Mouse (Mus musculus): ENCODE results near the gene Tfcp2l1. TPM values are rescaled to one million over a fixed set of nuclear protein-coding genes. Genes with fewer than 3 reads are reported as not detected.

Tfcp2l1 gene
- polyA plus RNA-seq, 1 experiment from 2014 or later = 0.12 TPM

- Histone ChIP-seq H3K4me1 (ENCODE audit: control insufficient read depth, insufficient read depth, low read length) (no peaks in the 10 kb centered on the region), H3K9me3 (ENCODE audit: control insufficient read depth, low read length) (no peaks in the 10 kb centered on the region), H3K9ac (ENCODE audit: low read length) (no peak overlapping the region), H3K27me3 (ENCODE audit: control insufficient read depth, insufficient read depth, low read length) (no peaks in the 10 kb centered on the region), H3K4me3 (ENCODE audit: low read depth, low read length) (no peak overlapping the region), H3K4me2 (no peak overlapping the region), H3K36me3 (ENCODE audit: control insufficient read depth, insufficient read depth, low read length) (no peaks in the 10 kb centered on the region), H3K27ac (ENCODE audit: low read depth, low read length) (no peak overlapping the region)
- no peak for DNase-seq (ENCODE audit: low spot score, missing footprints)
- ATAC-seq (ENCODE audit: low FRiP score) = no peak
- WGBS = 57% methylated on average over 1 of the region's 1 CpGs
Measured at GRCm38 (mm10) chr1:118716225-118716624, 88.5 kb downstream of the Tfcp2l1 start.

GRCm38 (mm10) chr1:118718055-118718454 lies 90.3 kb downstream of the Tfcp2l1 start:
- H3K27ac ChIP-seq (ENCODE audit: low read depth, low read length) = no peak overlapping the region
- H3K36me3 ChIP-seq (ENCODE audit: control insufficient read depth, insufficient read depth, low read length) = no peaks in the 10 kb centered on the region
- H3K9me3 ChIP-seq (ENCODE audit: control insufficient read depth, low read length) = no peaks in the 10 kb centered on the region
- no peak for ATAC-seq (ENCODE audit: low FRiP score)
- H3K27me3 ChIP-seq (ENCODE audit: control insufficient read depth, insufficient read depth, low read length) = no peaks in the 10 kb centered on the region
- H3K4me3 ChIP-seq (ENCODE audit: low read depth, low read length) = no peak overlapping the region
- 90% methylated on average over 6 of the region's 6 CpGs for WGBS
- no peak for DNase-seq (ENCODE audit: low spot score, missing footprints)
- H3K9ac ChIP-seq (ENCODE audit: low read length) = no peak overlapping the region
- no peaks in the 10 kb centered on the region for H3K4me1 ChIP-seq (ENCODE audit: control insufficient read depth, insufficient read depth, low read length)
- no peak overlapping the region for H3K4me2 ChIP-seq

- no peak for ATAC-seq (ENCODE audit: low FRiP score)
- no peak for DNase-seq (ENCODE audit: low spot score, missing footprints)
- H3K9ac ChIP-seq (ENCODE audit: low read length) = no peak overlapping the region
- no peaks in the 10 kb centered on the region for H3K9me3 ChIP-seq (ENCODE audit: control insufficient read depth, low read length)
- no peak overlapping the region for H3K4me3 ChIP-seq (ENCODE audit: low read depth, low read length)
- no peak overlapping the region for H3K27ac ChIP-seq (ENCODE audit: low read depth, low read length)
- H3K4me1 ChIP-seq (ENCODE audit: control insufficient read depth, insufficient read depth, low read length) = no peaks in the 10 kb centered on the region
- WGBS = 85% methylated on average over 2 of the region's 2 CpGs
- H3K27me3 ChIP-seq (ENCODE audit: control insufficient read depth, insufficient read depth, low read length) = no peaks in the 10 kb centered on the region
- no peaks in the 10 kb centered on the region for H3K36me3 ChIP-seq (ENCODE audit: control insufficient read depth, insufficient read depth, low read length)
- no peak overlapping the region for H3K4me2 ChIP-seq
Measured at GRCm38 (mm10) chr1:118719699-118720098, 92.0 kb downstream of the Tfcp2l1 start.

- H3K9ac ChIP-seq (ENCODE audit: low read length) = no peak overlapping the region
- H3K4me3 ChIP-seq (ENCODE audit: low read depth, low read length) = no peak overlapping the region
- no peaks in the 10 kb centered on the region for H3K27me3 ChIP-seq (ENCODE audit: control insufficient read depth, insufficient read depth, low read length)
- no peak overlapping the region for H3K27ac ChIP-seq (ENCODE audit: low read depth, low read length)
- ATAC-seq (ENCODE audit: low FRiP score) (no peak), DNase-seq (ENCODE audit: low spot score, missing footprints) (no peak)
- 60% methylated on average over 8 of the region's 8 CpGs for WGBS
- H3K4me2 ChIP-seq = no peak overlapping the region
- no peaks in the 10 kb centered on the region for H3K4me1 ChIP-seq (ENCODE audit: control insufficient read depth, insufficient read depth, low read length)
- no peaks in the 10 kb centered on the region for H3K9me3 ChIP-seq (ENCODE audit: control insufficient read depth, low read length)
- H3K36me3 ChIP-seq (ENCODE audit: control insufficient read depth, insufficient read depth, low read length) = no peaks in the 10 kb centered on the region
Measured at GRCm38 (mm10) chr1:118720474-118721095, 92.8 kb downstream of the Tfcp2l1 start.

- Histone ChIP-seq H3K27me3 (ENCODE audit: control insufficient read depth, insufficient read depth, low read length) (no peaks in the 10 kb centered on the region), H3K4me3 (ENCODE audit: low read depth, low read length) (no peak overlapping the region), H3K27ac (ENCODE audit: low read depth, low read length) (no peak overlapping the region), H3K9me3 (ENCODE audit: control insufficient read depth, low read length) (no peaks in the 10 kb centered on the region), H3K36me3 (ENCODE audit: control insufficient read depth, insufficient read depth, low read length) (no peaks in the 10 kb centered on the region), H3K4me2 (no peak overlapping the region), H3K9ac (ENCODE audit: low read length) (no peak overlapping the region), H3K4me1 (ENCODE audit: control insufficient read depth, insufficient read depth, low read length) (no peaks in the 10 kb centered on the region)
- DNase-seq (ENCODE audit: low spot score, missing footprints) (no peak), ATAC-seq (ENCODE audit: low FRiP score) (no peak)
- 83% methylated on average over 4 of the region's 4 CpGs for WGBS
Measured at GRCm38 (mm10) chr1:118727075-118727474, 99.3 kb downstream of the Tfcp2l1 start.

GRCm38 (mm10) chr1:118728796-118729195 lies 101.1 kb downstream of the Tfcp2l1 start:
- no peak overlapping the region for H3K27ac ChIP-seq (ENCODE audit: low read depth, low read length)
- no peak for ATAC-seq (ENCODE audit: low FRiP score)
- H3K36me3 ChIP-seq (ENCODE audit: control insufficient read depth, insufficient read depth, low read length) = no peaks in the 10 kb centered on the region
- no peaks in the 10 kb centered on the region for H3K9me3 ChIP-seq (ENCODE audit: control insufficient read depth, low read length)
- H3K9ac ChIP-seq (ENCODE audit: low read length) = no peak overlapping the region
- DNase-seq (ENCODE audit: low spot score, missing footprints) = no peak
- no peak overlapping the region for H3K4me2 ChIP-seq
- H3K27me3 ChIP-seq (ENCODE audit: control insufficient read depth, insufficient read depth, low read length) = no peaks in the 10 kb centered on the region
- no peaks in the 10 kb centered on the region for H3K4me1 ChIP-seq (ENCODE audit: control insufficient read depth, insufficient read depth, low read length)
- no peak overlapping the region for H3K4me3 ChIP-seq (ENCODE audit: low read depth, low read length)

Other genes with a start within 250 kb of the Tfcp2l1 start
- 90.6 and 96.8 TPM in 2 replicates for gene Clasp1, start 238.9 kb upstream of the Tfcp2l1 start, polyA plus RNA-seq (2014; fragmentation: Nextera tagmentation; extraction: Ambion mirVana)

Measured in midbrain, embryonic 11.5 days (tissue).